Mouse (Mus musculus) megakaryocyte progenitor cell, adult 5-6 weeks (primary cell): ENCODE data around the gene Olfr170. TPM values are rescaled to one million over a fixed set of nuclear protein-coding genes. Genes with fewer than 3 reads are reported as not detected.
"Not testable (repeated sequence)": the region's sequence is repeated elsewhere in the genome, so short reads cannot be mapped to it uniquely, and the experiment has no call there.

ENCODE experiments used
- ATAC-seq: replicated peaks from 2 replicates; pipeline ENCODE4 v1.8.0; 2016; ENCODE audit warnings: mild to moderate bottlenecking, moderate TSS enrichment, inconsistent platforms; ENCODE audit not compliant: poor library complexity
- total RNA-seq, 2 experiments: library from RNA; stranded (forward) in 1 of 2; stranded (reverse) in 1 of 2; fragments of 157-497, 149-512 nt in 1 of 2; fragments of 200-1000 nt in 1 of 2; gene quantifications; 2 replicates each; pipeline versions ENCODE4 v1.2.3 to v1.2.4; 2015 to 2017

The Olfr170 gene
- total RNA-seq (2015) (not detected in 2 replicates), total RNA-seq (2017) (not detected in 2 replicates)

DNA sequence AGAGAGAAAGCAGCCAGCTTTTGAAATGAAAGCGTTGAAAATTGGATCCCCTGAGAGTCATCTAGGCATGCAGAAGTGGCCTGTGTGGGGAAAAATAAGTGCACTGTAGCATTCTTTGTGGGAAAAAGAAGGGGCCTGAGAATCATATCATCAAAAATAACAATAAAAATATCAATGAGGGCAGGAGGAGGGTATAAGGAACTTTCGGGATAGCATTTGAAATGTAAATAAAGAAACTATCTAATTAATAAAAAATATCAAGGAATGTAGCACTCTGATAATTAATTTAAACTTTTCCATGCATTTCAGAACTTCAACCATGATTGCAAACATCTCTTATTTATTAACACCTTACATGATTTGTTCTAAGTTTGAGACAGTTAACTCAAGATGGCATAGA is at the start of gene Olfr170:
TSS of gene Olfr170 (minus strand) at position 101 of the 400 bp plus-strand sequence.
- ATAC-seq: not testable (repeated sequence)

DNA sequence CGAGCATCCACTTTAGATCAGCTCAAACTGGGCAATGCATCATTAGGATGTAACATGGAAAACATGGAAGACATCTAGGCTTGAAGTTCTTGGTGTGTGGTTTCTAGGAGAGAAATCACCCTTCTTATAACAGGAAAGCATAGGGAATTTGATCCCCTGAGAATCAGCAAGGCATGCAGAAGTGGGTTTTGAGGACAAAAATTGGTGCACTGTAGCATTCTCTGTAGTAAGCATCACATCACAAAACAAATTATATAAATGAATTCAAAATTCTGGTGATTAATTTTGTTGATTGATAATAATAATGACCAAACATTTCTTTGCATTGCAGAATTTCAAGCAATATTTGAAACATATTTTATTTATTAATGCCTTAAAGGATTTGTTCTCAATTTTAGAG is 18.1 kb upstream of the Olfr170 start, which contains the start of gene Olfr171:
TSS of gene Olfr171 (minus strand) at position 101 of the 400 bp plus-strand sequence.
- no peak for ATAC-seq

DNA sequence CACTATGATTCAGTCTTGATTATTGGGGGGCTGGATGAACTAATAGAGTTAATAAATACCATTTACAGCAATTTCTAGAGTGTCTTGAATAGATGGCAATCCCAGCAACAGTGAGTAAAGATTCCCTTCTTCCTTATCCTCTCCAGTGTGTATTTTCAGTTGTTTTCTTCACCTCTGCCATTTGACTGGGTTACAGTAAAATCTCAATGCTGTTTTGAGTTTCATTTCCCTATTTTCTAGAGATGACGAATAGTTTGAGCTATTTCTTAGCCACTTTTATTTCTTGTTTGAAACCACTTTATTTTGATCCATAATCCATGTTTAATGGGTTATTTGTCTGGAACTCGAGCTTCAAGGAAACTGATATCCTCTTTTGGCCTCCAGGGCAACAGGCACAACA is 8.5 kb downstream of the Olfr170 start:
- no peak for ATAC-seq

DNA sequence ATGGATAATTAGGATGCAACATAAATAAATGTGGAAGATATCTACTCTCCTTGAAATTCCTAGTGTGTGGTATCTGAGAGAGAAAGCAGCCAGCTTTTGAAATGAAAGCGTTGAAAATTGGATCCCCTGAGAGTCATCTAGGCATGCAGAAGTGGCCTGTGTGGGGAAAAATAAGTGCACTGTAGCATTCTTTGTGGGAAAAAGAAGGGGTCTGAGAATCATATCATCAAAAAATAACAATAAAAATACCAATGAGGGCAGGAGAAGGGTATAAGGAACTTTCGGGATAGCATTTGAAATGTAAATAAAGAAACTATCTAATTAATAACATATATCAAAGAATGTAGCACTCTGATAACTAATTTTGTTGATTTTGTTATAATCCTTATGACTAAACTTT is 40.0 kb downstream of the Olfr170 start, which contains the start of gene Olfr169:
TSS of gene Olfr169 (minus strand) at position 101 of the 400 bp plus-strand sequence.
- ATAC-seq: not testable (repeated sequence)

Other genes with a start within 250 kb of the Olfr170 start
- not detected in 2 replicates for gene Olfr165, start 188.7 kb downstream of the Olfr170 start, total RNA-seq (2015)
- gene Olfr165, start 188.7 kb downstream of the Olfr170 start, total RNA-seq (2017): not detected in 2 replicates
- gene Olfr166, start 128.2 kb downstream of the Olfr170 start, total RNA-seq (2015): not detected in 2 replicates
- not detected in 2 replicates for gene Olfr166, start 128.2 kb downstream of the Olfr170 start, total RNA-seq (2017)
- gene Olfr167, start 89.6 kb downstream of the Olfr170 start, total RNA-seq (2015): not detected in 2 replicates
- gene Olfr167, start 89.6 kb downstream of the Olfr170 start, total RNA-seq (2017): not detected in 2 replicates
- not detected in 2 replicates for gene Olfr168, start 76.3 kb downstream of the Olfr170 start, total RNA-seq (2015)
- gene Olfr168, start 76.3 kb downstream of the Olfr170 start, total RNA-seq (2017): not detected in 2 replicates
- not detected in 2 replicates for gene Olfr169, start 40.1 kb downstream of the Olfr170 start, total RNA-seq (2015)
- not detected in 2 replicates for gene Olfr169, start 40.1 kb downstream of the Olfr170 start, total RNA-seq (2017)
- not detected in 2 replicates for gene Olfr171, start 18.0 kb upstream of the Olfr170 start, total RNA-seq (2015)
- gene Olfr171, start 18.0 kb upstream of the Olfr170 start, total RNA-seq (2017): not detected in 2 replicates
- not detected in 2 replicates for gene Lamp3, start 94.5 kb upstream of the Olfr170 start, total RNA-seq (2015)
- 0.04 TPM in 1 of 2 replicates, not detected in the other for gene Lamp3, start 94.5 kb upstream of the Olfr170 start, total RNA-seq (2017)
- 39.6 and 43.7 TPM in 2 replicates for gene B3gnt5, start 148.3 kb upstream of the Olfr170 start, total RNA-seq (2015)
- gene B3gnt5, start 148.3 kb upstream of the Olfr170 start, total RNA-seq (2017): 30.9 and 39.3 TPM in 2 replicates